Mouse (Mus musculus): Measurements from ENCODE around the gene Elob.

DNA sequence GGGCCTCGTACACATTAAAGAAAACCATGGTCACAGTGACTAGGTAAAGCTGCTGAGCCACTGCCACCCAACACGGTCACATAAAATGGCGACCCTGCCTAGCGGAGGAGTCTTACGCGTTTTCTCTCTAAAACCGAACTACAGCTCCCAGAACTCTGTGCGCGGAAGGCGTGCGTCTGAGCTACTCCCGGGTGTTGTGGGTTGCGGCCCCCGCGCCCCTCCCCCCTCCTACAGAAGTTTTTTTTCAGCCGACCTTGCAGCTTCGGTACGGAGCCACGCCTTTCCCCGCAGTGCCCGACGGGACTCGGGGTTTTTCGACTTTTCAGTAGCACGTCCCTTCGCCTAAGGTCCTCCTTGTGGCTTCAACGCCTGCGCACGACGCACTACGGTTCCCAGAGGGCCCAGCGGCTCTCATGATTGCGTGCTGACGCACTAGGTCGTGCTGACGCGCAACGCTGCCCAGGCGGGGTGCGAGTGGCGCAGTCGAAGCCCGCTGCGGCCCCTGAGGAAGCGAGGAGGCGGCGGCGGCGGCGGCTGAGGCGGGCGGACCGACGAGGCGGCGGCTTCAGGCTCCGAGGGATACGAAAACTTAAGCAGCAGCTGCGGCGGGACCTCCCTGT lies 26.1 kb downstream of the Elob start:
- TF ChIP-seq CTCF (IDR thresholded peaks at IDR 0.05; ENCODE audit: control insufficient read depth, insufficient read depth, insufficient read length) (no peak), MYOG (IDR thresholded peaks at IDR 0.05; ENCODE audit: control insufficient read depth, extremely low read depth, insufficient read length) (no peak), MAX (IDR thresholded peaks at IDR 0.05) (peak; percentile 72), USF1 (IDR thresholded peaks at IDR 0.05; ENCODE audit: low read depth) (no peak), MYOD1 (IDR thresholded peaks at IDR 0.05; ENCODE audit: control insufficient read depth, insufficient read length, low read depth) (no peak), FOSL1 (IDR thresholded peaks at IDR 0.05; ENCODE audit: insufficient read depth, low read length, poor library complexity, severe bottlenecking) (no peak)
